ENCODE assay signal across 17 mouse cellular contexts in genomic region chr6:54320236-54320635, GRCm38 (mm10).
"Had no signal": no experiment of that assay in that cellular context is flagged by ENCODE, and none has a peak within 500 bp of the region (broad histone marks: within the 10 kb centered on the region; RNA-seq: fewer than 3 reads in every experiment).

No protein-coding gene starts in this region.

- ATAC-seq: liver, postnatal 0 days; lung, postnatal 0 days; midbrain, embryonic 13.5 days; midbrain, embryonic 15.5 days had no signal

- H3K27me3 ChIP-seq: stomach, embryonic 15.5 days had no signal

- H3K36me3 ChIP-seq: lung, embryonic 15.5 days; midbrain, embryonic 13.5 days; midbrain, embryonic 15.5 days; neural tube, embryonic 12.5 days; stomach, embryonic 15.5 days had no signal

- H3K27ac ChIP-seq: lung, embryonic 15.5 days; macrophage; midbrain, embryonic 13.5 days; midbrain, embryonic 15.5 days; neural tube, embryonic 12.5 days; stomach, embryonic 15.5 days had no signal

- DNase-seq: liver, postnatal 0 days; lung, adult 2 months; lung, postnatal 14 days; lung, postnatal 36 days; right cerebral cortex, postnatal 14 days; thymus, adult 2 months; thymus, postnatal 25 days; thymus, postnatal 4 days had no signal

- H3K4me3 ChIP-seq: lung, embryonic 15.5 days; megakaryocyte, embryonic 14.5 days; midbrain, embryonic 13.5 days; midbrain, embryonic 15.5 days; neural tube, embryonic 12.5 days; stomach, embryonic 15.5 days had no signal

- H3K9me3 ChIP-seq: lung, embryonic 15.5 days; megakaryocyte, embryonic 14.5 days; midbrain, embryonic 13.5 days; midbrain, embryonic 15.5 days; neural tube, embryonic 12.5 days; stomach, embryonic 15.5 days had no signal

- H3K4me2 ChIP-seq: lung, embryonic 15.5 days; midbrain, embryonic 11.5 days; midbrain, embryonic 13.5 days; midbrain, embryonic 15.5 days; neural tube, embryonic 12.5 days; stomach, embryonic 15.5 days had no signal

- H3K4me1 ChIP-seq: midbrain, embryonic 13.5 days; midbrain, embryonic 15.5 days; neural tube, embryonic 12.5 days; stomach, embryonic 15.5 days had no signal

- H3K9ac ChIP-seq: liver, postnatal 0 days; lung, embryonic 15.5 days; midbrain, embryonic 13.5 days; midbrain, embryonic 15.5 days; neural tube, embryonic 12.5 days; stomach, embryonic 15.5 days had no signal
